Mouse (Mus musculus): ENCODE data around the gene Il31. TPM values are rescaled to one million over a fixed set of nuclear protein-coding genes. Genes with fewer than 3 reads are reported as not detected.
"Not testable (repeated sequence)": the region's sequence is repeated elsewhere in the genome, so short reads cannot be mapped to it uniquely, and the experiment has no call there.

Gene Il31
- polyA plus RNA-seq, 1 experiment from 2014 or later, result not detected

GRCm38 (mm10) chr5:123521621-123522020 lies 32.3 kb upstream of the Il31 start:
- 88% methylated on average over 1 of the region's 1 CpGs for WGBS
- H3K9me3 ChIP-seq (ENCODE audit: control insufficient read depth, low read length), result no peaks in the 10 kb centered on the region

GRCm38 (mm10) chr5:123520666-123521065 lies 31.4 kb upstream of the Il31 start:
- H3K27me3 ChIP-seq (replicated peaks; ENCODE audit: control insufficient read depth, insufficient read depth, low read length), result no peaks in the 10 kb centered on the region
- 89% methylated on average over 9 of the region's 9 CpGs for WGBS
- H3K9me3 ChIP-seq (ENCODE audit: control insufficient read depth, low read length), result no peaks in the 10 kb centered on the region

More at GRCm38 (mm10) chr5:123521621-123522020, 32.3 kb upstream of the Il31 start:
- Histone ChIP-seq H3K4me2 (ENCODE audit: low read depth, low read length) (no peak overlapping the region), H3K27ac (ENCODE audit: low read length) (no peak overlapping the region), H3K4me3 (ENCODE audit: low read length) (no peak overlapping the region), H3K27me3 (replicated peaks; ENCODE audit: control insufficient read depth, insufficient read depth, low read length) (no peaks in the 10 kb centered on the region), H3K9ac (ENCODE audit: low read depth, low read length) (no peak overlapping the region), H3K36me3 (ENCODE audit: control insufficient read depth, insufficient read depth, low read length) (no peaks in the 10 kb centered on the region), H3K4me1 (ENCODE audit: control insufficient read depth, insufficient read depth, low read length) (peaks cover 11% of the 10 kb centered on the region; the same call in 1 of the 2 replicates)
- no peak for ATAC-seq

GRCm38 (mm10) chr5:123514871-123515270 lies 25.6 kb upstream of the Il31 start:
- no peak for ATAC-seq
- Histone ChIP-seq H3K4me3 (ENCODE audit: low read length) (no peak overlapping the region), H3K9me3 (ENCODE audit: control insufficient read depth, low read length) (no peaks in the 10 kb centered on the region), H3K27ac (ENCODE audit: low read length) (no peak overlapping the region), H3K4me2 (ENCODE audit: low read depth, low read length) (no peak overlapping the region), H3K4me1 (ENCODE audit: control insufficient read depth, insufficient read depth, low read length) (0 out of 2 replicates have a peak, but pooled peaks cover 4% of the 10 kb centered on the region), H3K9ac (ENCODE audit: low read depth, low read length) (no peak overlapping the region), H3K27me3 (replicated peaks; ENCODE audit: control insufficient read depth, insufficient read depth, low read length) (peaks cover 2% of the 10 kb centered on the region), H3K36me3 (ENCODE audit: control insufficient read depth, insufficient read depth, low read length) (no peaks in the 10 kb centered on the region)
- WGBS, result 87% methylated on average over 5 of the region's 5 CpGs

More at GRCm38 (mm10) chr5:123520666-123521065, 31.4 kb upstream of the Il31 start:
- Histone ChIP-seq H3K36me3 (ENCODE audit: control insufficient read depth, insufficient read depth, low read length) (no peaks in the 10 kb centered on the region), H3K4me1 (ENCODE audit: control insufficient read depth, insufficient read depth, low read length) (peaks cover 11% of the 10 kb centered on the region; the same call in 1 of the 2 replicates), H3K9ac (ENCODE audit: low read depth, low read length) (no peak overlapping the region), H3K27ac (ENCODE audit: low read length) (no peak overlapping the region), H3K4me2 (ENCODE audit: low read depth, low read length) (no peak overlapping the region), H3K4me3 (ENCODE audit: low read length) (no peak overlapping the region)
- no peak for ATAC-seq

GRCm38 (mm10) chr5:123512102-123512501 lies 22.8 kb upstream of the Il31 start:
- no peaks in the 10 kb centered on the region for H3K9me3 ChIP-seq (ENCODE audit: control insufficient read depth, low read length)
- ATAC-seq, result 0 out of 2 replicates have a peak, but pooled peaks have one; percentile 22
- H3K4me3 ChIP-seq (ENCODE audit: low read length), result no peak overlapping the region
- H3K4me2 ChIP-seq (ENCODE audit: low read depth, low read length), result no peak overlapping the region
- H3K27ac ChIP-seq (ENCODE audit: low read length), result no peak overlapping the region
- peaks cover 21% of the 10 kb centered on the region for H3K27me3 ChIP-seq (replicated peaks; ENCODE audit: control insufficient read depth, insufficient read depth, low read length)
- peaks cover 13% of the 10 kb centered on the region for H3K4me1 ChIP-seq (ENCODE audit: control insufficient read depth, insufficient read depth, low read length)
- no peak overlapping the region for H3K9ac ChIP-seq (ENCODE audit: low read depth, low read length)
- H3K36me3 ChIP-seq (ENCODE audit: control insufficient read depth, insufficient read depth, low read length), result no peaks in the 10 kb centered on the region
- WGBS, result 63% methylated on average over 3 of the region's 3 CpGs

- not testable (repeated sequence) for H3K4me3 ChIP-seq (ENCODE audit: low read length); H3K27ac ChIP-seq (ENCODE audit: low read length); H3K4me2 ChIP-seq (ENCODE audit: low read depth, low read length); H3K36me3 ChIP-seq (ENCODE audit: control insufficient read depth, insufficient read depth, low read length); H3K9me3 ChIP-seq (ENCODE audit: control insufficient read depth, low read length); H3K9ac ChIP-seq (ENCODE audit: low read depth, low read length); ATAC-seq
- peaks cover 13% of the 10 kb centered on the region for H3K4me1 ChIP-seq (ENCODE audit: control insufficient read depth, insufficient read depth, low read length)
- H3K27me3 ChIP-seq (replicated peaks; ENCODE audit: control insufficient read depth, insufficient read depth, low read length), result peaks cover 24% of the 10 kb centered on the region
- 76% methylated on average over 3 of the region's 3 CpGs for WGBS
Measured at GRCm38 (mm10) chr5:123511426-123511825, 22.1 kb upstream of the Il31 start.

- Histone ChIP-seq H3K4me3 (ENCODE audit: low read length) (no peak within 1 kb of the TSS), H3K9ac (ENCODE audit: low read depth, low read length) (no peak within 1 kb of the TSS), H3K27me3 (replicated peaks; ENCODE audit: control insufficient read depth, insufficient read depth, low read length) (peaks cover 24% of the 10 kb centered on the region), H3K4me1 (ENCODE audit: control insufficient read depth, insufficient read depth, low read length) (peaks cover 13% of the 10 kb centered on the region), H3K27ac (ENCODE audit: low read length) (no peak within 1 kb of the TSS), H3K9me3 (ENCODE audit: control insufficient read depth, low read length) (no peaks in the 10 kb centered on the region), H3K4me2 (ENCODE audit: low read depth, low read length) (no peak within 1 kb of the TSS), H3K36me3 (ENCODE audit: control insufficient read depth, insufficient read depth, low read length) (no peaks in the 10 kb centered on the region)
- 89% methylated on average over 5 of the region's 5 CpGs for WGBS
- no peak for ATAC-seq
Measured at GRCm38 (mm10) chr5:123510160-123510559, 20.9 kb upstream of the Il31 start, which contains the start of gene B3gnt4. Gene B3gnt4 (plus strand): TSS chr5:123510460.

- Histone ChIP-seq H3K27me3 (replicated peaks; ENCODE audit: control insufficient read depth, insufficient read depth, low read length) (peaks cover 24% of the 10 kb centered on the region), H3K9ac (ENCODE audit: low read depth, low read length) (peak overlapping the region; percentile 61), H3K4me2 (ENCODE audit: low read depth, low read length) (peak overlapping the region; percentile 95), H3K4me1 (ENCODE audit: control insufficient read depth, insufficient read depth, low read length) (peaks cover 13% of the 10 kb centered on the region), H3K9me3 (ENCODE audit: control insufficient read depth, low read length) (no peaks in the 10 kb centered on the region), H3K36me3 (ENCODE audit: control insufficient read depth, insufficient read depth, low read length) (no peaks in the 10 kb centered on the region), H3K27ac (ENCODE audit: low read length) (no peak overlapping the region), H3K4me3 (ENCODE audit: low read length) (peak overlapping the region; percentile 65)
- 8% methylated on average over 12 of the region's 12 CpGs for WGBS
- ATAC-seq, result no peak
Measured at GRCm38 (mm10) chr5:123508921-123509320, 19.6 kb upstream of the Il31 start.

- H3K9me3 ChIP-seq (ENCODE audit: control insufficient read depth, low read length), result no peaks in the 10 kb centered on the region
- under 1% methylated on average over 59 of the region's 59 CpGs for WGBS
- H3K4me3 ChIP-seq (ENCODE audit: low read length), result peak overlapping the region; percentile 65
- peaks cover 24% of the 10 kb centered on the region for H3K27me3 ChIP-seq (replicated peaks; ENCODE audit: control insufficient read depth, insufficient read depth, low read length)
- peak overlapping the region; percentile 61 for H3K9ac ChIP-seq (ENCODE audit: low read depth, low read length)
- H3K27ac ChIP-seq (ENCODE audit: low read length), result no peak overlapping the region
- H3K4me2 ChIP-seq (ENCODE audit: low read depth, low read length), result peak overlapping the region; percentile 95
- H3K36me3 ChIP-seq (ENCODE audit: control insufficient read depth, insufficient read depth, low read length), result no peaks in the 10 kb centered on the region
- ATAC-seq, result peak; percentile 94
- H3K4me1 ChIP-seq (ENCODE audit: control insufficient read depth, insufficient read depth, low read length), result peaks cover 13% of the 10 kb centered on the region
Measured at GRCm38 (mm10) chr5:123507936-123508723, 18.8 kb upstream of the Il31 start.

GRCm38 (mm10) chr5:123501973-123502372 lies 12.7 kb upstream of the Il31 start:
- ATAC-seq, result no peak
- H3K4me2 ChIP-seq (ENCODE audit: low read depth, low read length), result no peak overlapping the region
- H3K27me3 ChIP-seq (replicated peaks; ENCODE audit: control insufficient read depth, insufficient read depth, low read length), result peaks cover 6% of the 10 kb centered on the region; the same call in 1 of the 2 replicates
- no peaks in the 10 kb centered on the region for H3K9me3 ChIP-seq (ENCODE audit: control insufficient read depth, low read length)
- peaks cover 8% of the 10 kb centered on the region for H3K4me1 ChIP-seq (ENCODE audit: control insufficient read depth, insufficient read depth, low read length)
- H3K9ac ChIP-seq (ENCODE audit: low read depth, low read length), result no peak overlapping the region
- H3K36me3 ChIP-seq (ENCODE audit: control insufficient read depth, insufficient read depth, low read length), result no peaks in the 10 kb centered on the region
- 63% methylated on average over 4 of the region's 4 CpGs for WGBS
- no peak overlapping the region for H3K4me3 ChIP-seq (ENCODE audit: low read length)
- no peak overlapping the region for H3K27ac ChIP-seq (ENCODE audit: low read length)

Measured in intestine, embryonic 16.5 days (tissue).